Mouse (Mus musculus) neural tube, embryonic 14.5 days (tissue): ENCODE results near the gene Sash3. TPM values are rescaled to one million over a fixed set of nuclear protein-coding genes. Genes with fewer than 3 reads are reported as not detected.

Experiments
- ATAC-seq: fragments of 200-750 bp; cut with Nextera tagmentation; 2 replicates; pipeline ENCODE4 v1.8.0; 2017; ENCODE audit warnings: low read depth, mild to moderate bottlenecking, moderate TSS enrichment, moderate library complexity
- H3K27ac ChIP-seq: fragments of 300-500 bp; sonication (generic); 2 replicates; pipeline ENCODE4 v1.5.1; 2014; ENCODE audit warnings: low read depth, mild to moderate bottlenecking, control low read depth, low read length, moderate library complexity, mixed read lengths
- H3K27me3 ChIP-seq: fragments of 300-500 bp; sonication (generic); 2 replicates; pipeline ENCODE4 v1.6.1; 2014; ENCODE audit warnings: low read length; ENCODE audit not compliant: control insufficient read depth, insufficient read depth
- H3K36me3 ChIP-seq: fragments of 300-500 bp; sonication (generic); 2 replicates; pipeline ENCODE4 v1.6.1; 2014; ENCODE audit warnings: low read length, mixed read lengths; ENCODE audit not compliant: control insufficient read depth, insufficient read depth
- H3K4me1 ChIP-seq: fragments of 300-500 bp; sonication (generic); 2 replicates; pipeline ENCODE4 v1.6.1; 2014; ENCODE audit warnings: low read length; ENCODE audit not compliant: control insufficient read depth, insufficient read depth
- H3K4me2 ChIP-seq: fragments of 300-500 bp; sonication (generic); 2 replicates; pipeline ENCODE4 v1.6.1; 2014; ENCODE audit warnings: mild to moderate bottlenecking, low read depth, low read length, control low read depth
- H3K4me3 ChIP-seq: fragments of 300-500 bp; sonication (generic); 2 replicates; pipeline ENCODE4 v1.5.1; 2014; ENCODE audit warnings: low read depth, low read length, control low read depth, mixed read lengths
- H3K9ac ChIP-seq: fragments of 300-500 bp; sonication (generic); replicated peaks from 2 replicates; pipeline ENCODE4 v1.6.1; 2014; ENCODE audit warnings: low read depth, mild to moderate bottlenecking, control low read depth, low read length, mixed read lengths
- H3K9me3 ChIP-seq: fragments of 300-500 bp; sonication (generic); 2 replicates; pipeline ENCODE4 v1.6.1; 2016; ENCODE audit warnings: low read length; ENCODE audit not compliant: control insufficient read depth
- WGBS: fragments of 180-500 bp; shearing (Covaris S2); extraction: QIAGEN DNeasy Blood & Tissue Kit; methylation state at CpG from one replicate; pipeline ENCODE4 v1.1.7; 2014; 5-methylcytosine and 5-hydroxymethylcytosine counted together
- polyA plus RNA-seq: library from polyadenylated mRNA; unstranded; fragments of >200 nt; fragmentation: Nextera tagmentation; extraction: Ambion mirVana; gene quantifications from 2 replicates; pipeline ENCODE4 v1.2.1, GENCODE M21; 2014

Gene Sash3
- polyA plus RNA-seq, 1 experiment from 2014 or later = 0.66 TPM

- Histone ChIP-seq H3K9me3 (no peaks in the 10 kb centered on the region), H3K4me3 (no peak overlapping the region), H3K4me2 (no peak overlapping the region), H3K4me1 (no peaks in the 10 kb centered on the region), H3K27me3 (no peaks in the 10 kb centered on the region), H3K36me3 (no peaks in the 10 kb centered on the region), H3K9ac (no peak overlapping the region), H3K27ac (no peak overlapping the region)
- no peak for ATAC-seq
These were observed 26.9 kb upstream of the Sash3 start for GRCm38 (mm10) chrX:48119294-48119693.

- Histone ChIP-seq H3K36me3 (no peaks in the 10 kb centered on the region), H3K9ac (no peak overlapping the region)
- WGBS = 33% methylated on average over 17 of the region's 17 CpGs
These were observed 21.8 kb upstream of the Sash3 start for GRCm38 (mm10) chrX:48124132-48125071.

GRCm38 (mm10) chrX:48126903-48127476 is 19.2 kb upstream of the Sash3 start:
- 79% methylated on average over 6 of the region's 6 CpGs for WGBS
- no peak overlapping the region for H3K9ac ChIP-seq

More at GRCm38 (mm10) chrX:48124132-48125071, 21.8 kb upstream of the Sash3 start:
- H3K4me1 ChIP-seq = no peaks in the 10 kb centered on the region
- no peaks in the 10 kb centered on the region for H3K9me3 ChIP-seq
- peak overlapping the region; percentile 14; the same call in 1 of the 2 replicates for H3K4me2 ChIP-seq
- no peaks in the 10 kb centered on the region for H3K27me3 ChIP-seq
- H3K27ac ChIP-seq = no peak overlapping the region
- no peak for ATAC-seq
- no peak overlapping the region for H3K4me3 ChIP-seq

DNA sequence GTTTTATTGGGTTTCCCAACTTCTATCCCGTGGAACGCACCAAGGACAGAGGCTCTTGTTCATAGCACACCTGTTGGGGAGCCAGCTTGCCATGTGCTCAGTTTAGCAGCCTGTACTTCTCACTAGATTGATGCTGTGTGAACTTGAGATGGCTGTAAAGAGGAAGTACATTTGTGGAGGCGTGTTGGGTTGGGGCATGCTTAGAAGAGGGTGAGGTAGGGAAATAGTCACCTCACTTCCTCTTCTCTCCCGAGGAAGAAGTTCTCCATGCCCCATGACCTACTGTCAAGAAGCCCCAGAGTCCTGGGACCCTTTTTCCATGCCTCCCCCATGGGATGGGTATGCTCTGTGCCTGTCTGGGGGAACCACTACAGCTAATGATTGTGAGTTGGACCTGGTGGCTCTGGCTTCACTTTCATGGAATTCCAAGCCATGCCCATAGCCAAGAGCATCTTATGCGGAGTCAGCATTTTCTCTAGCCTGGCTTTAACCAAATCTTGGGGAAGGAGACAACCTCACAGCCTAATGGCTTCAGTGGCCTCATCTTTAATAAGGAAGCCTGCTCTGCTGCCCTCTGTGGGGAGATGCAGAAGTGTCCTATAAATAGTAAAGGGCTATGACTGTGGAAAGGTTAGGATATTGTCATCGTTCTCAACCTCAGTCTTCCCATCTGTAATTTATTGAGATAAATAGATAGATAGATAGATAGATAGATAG is 18.6 kb upstream of the Sash3 start:
- no peaks in the 10 kb centered on the region for H3K9me3 ChIP-seq
- H3K27me3 ChIP-seq = no peaks in the 10 kb centered on the region
- 87% methylated on average over 6 of the region's 6 CpGs for WGBS
- H3K27ac ChIP-seq = no peak overlapping the region
- H3K9ac ChIP-seq = no peak overlapping the region
- H3K4me3 ChIP-seq = no peak overlapping the region
- no peak overlapping the region for H3K4me2 ChIP-seq
- no peak for ATAC-seq
- H3K4me1 ChIP-seq = no peaks in the 10 kb centered on the region
- H3K36me3 ChIP-seq = no peaks in the 10 kb centered on the region

More at GRCm38 (mm10) chrX:48126903-48127476, 19.2 kb upstream of the Sash3 start:
- Histone ChIP-seq H3K27me3 (no peaks in the 10 kb centered on the region), H3K36me3 (no peaks in the 10 kb centered on the region), H3K4me2 (no peak overlapping the region), H3K27ac (no peak overlapping the region), H3K4me3 (no peak overlapping the region), H3K9me3 (no peaks in the 10 kb centered on the region), H3K4me1 (no peaks in the 10 kb centered on the region)
- no peak for ATAC-seq

DNA sequence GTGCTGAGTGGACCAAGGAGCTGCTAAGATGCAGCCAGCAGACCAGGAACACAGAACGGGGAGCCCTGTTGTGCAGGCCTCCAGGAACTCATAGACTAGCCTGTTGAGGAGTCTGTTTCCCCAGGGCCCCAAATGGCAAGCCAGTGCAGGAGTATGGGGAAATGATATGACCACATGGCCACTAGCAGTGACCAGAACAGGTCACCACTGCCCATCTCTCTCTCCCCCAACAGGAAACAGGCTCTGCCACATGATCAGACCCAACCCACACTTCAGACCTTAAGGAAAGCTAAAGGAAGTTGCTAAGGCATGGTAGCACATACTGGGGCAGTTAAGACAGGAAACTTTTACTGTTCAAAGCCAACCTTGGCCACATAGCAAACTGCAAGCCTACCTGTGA is 17.1 kb upstream of the Sash3 start:
- 83% methylated on average over 1 of the region's 1 CpGs for WGBS
- no peaks in the 10 kb centered on the region for H3K4me1 ChIP-seq
- no peak overlapping the region for H3K4me2 ChIP-seq
- H3K4me3 ChIP-seq = no peak overlapping the region
- no peak for ATAC-seq
- no peaks in the 10 kb centered on the region for H3K27me3 ChIP-seq
- H3K36me3 ChIP-seq = no peaks in the 10 kb centered on the region
- H3K9ac ChIP-seq = no peak overlapping the region
- H3K9me3 ChIP-seq = no peaks in the 10 kb centered on the region
- H3K27ac ChIP-seq = no peak overlapping the region

DNA sequence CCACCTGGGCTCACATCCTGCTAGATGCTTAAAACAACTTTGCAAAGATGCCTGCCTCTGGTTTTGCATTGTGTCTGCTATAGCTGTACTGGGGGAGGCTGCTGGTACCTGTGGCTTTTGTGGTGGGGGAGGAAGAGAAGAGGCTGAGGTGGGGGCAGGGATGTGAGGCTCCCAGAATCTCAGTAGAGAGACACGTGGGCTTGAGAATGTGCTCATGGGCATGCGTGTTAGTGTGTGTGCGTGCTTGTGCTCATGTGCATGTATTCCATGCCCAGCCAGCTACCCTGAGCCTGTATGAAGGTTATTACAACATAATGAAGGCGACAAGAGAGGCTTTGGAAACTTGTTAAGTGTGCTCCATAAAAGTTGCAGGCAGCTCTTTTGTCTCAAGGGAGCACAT is 9.3 kb upstream of the Sash3 start:
- H3K36me3 ChIP-seq = no peaks in the 10 kb centered on the region
- H3K27me3 ChIP-seq = no peaks in the 10 kb centered on the region
- H3K4me3 ChIP-seq = no peak overlapping the region
- WGBS = 89% methylated on average over 4 of the region's 4 CpGs
- H3K9ac ChIP-seq = no peak overlapping the region
- no peak overlapping the region for H3K4me2 ChIP-seq
- ATAC-seq = no peak
- no peaks in the 10 kb centered on the region for H3K4me1 ChIP-seq
- no peaks in the 10 kb centered on the region for H3K9me3 ChIP-seq
- H3K27ac ChIP-seq = no peak overlapping the region

GRCm38 (mm10) chrX:48138011-48138410 is 8.2 kb upstream of the Sash3 start:
- no peak for ATAC-seq
- no peaks in the 10 kb centered on the region for H3K4me1 ChIP-seq
- H3K4me3 ChIP-seq = no peak overlapping the region
- no peaks in the 10 kb centered on the region for H3K36me3 ChIP-seq
- H3K4me2 ChIP-seq = no peak overlapping the region
- H3K27me3 ChIP-seq = no peaks in the 10 kb centered on the region
- H3K9ac ChIP-seq = no peak overlapping the region
- H3K27ac ChIP-seq = no peak overlapping the region
- H3K9me3 ChIP-seq = no peaks in the 10 kb centered on the region
- WGBS = 69% methylated on average over 6 of the region's 6 CpGs

DNA sequence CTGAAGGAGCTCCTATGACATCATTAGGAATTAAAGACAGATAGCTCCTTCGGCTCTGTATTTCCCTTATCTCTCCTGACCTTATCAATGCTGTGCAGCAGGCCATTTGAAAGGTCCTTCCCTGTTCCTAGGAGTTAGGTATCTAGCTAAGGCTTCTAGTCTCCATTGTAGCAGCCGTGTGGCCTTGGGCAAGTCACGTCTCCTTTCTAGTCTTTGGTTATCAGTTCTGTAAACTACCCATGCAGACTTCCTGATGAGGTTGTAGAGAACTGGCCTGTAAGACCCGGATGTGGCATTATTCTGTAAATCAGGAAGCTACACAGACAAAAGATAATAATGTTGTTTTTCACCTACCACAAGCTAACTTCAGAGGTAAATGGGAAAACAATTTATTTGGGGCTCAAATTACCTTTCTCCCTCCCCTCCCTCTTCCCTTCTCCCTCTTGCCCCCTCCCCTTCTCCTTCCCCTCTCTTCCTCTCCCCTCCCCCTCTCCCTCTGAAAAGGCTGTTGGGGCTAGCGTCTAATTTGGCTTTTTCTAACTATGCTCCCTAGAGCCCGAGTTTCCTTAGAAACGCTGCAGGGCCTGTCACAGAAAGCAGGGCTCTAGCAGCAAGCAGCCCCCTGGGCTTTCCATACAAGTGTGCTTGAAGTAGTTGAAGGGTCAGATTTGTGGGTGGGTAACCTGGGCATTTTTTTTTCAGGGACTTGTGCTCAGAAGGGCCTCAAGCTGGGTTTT is 7.5 kb upstream of the Sash3 start:
- WGBS = 48% methylated on average over 7 of the region's 7 CpGs
- Histone ChIP-seq H3K27ac (no peak overlapping the region), H3K36me3 (no peaks in the 10 kb centered on the region), H3K9ac (no peak overlapping the region), H3K4me2 (no peak overlapping the region), H3K9me3 (no peaks in the 10 kb centered on the region), H3K4me3 (no peak overlapping the region), H3K4me1 (no peaks in the 10 kb centered on the region), H3K27me3 (no peaks in the 10 kb centered on the region)
- ATAC-seq = no peak
